Mouse (Mus musculus): ENCODE measurements at regions not wholly inside any gene's neighbourhood (a gene's known extent, or its start where the extent isn't known, plus 50 kb on each side); places are given as distances from the start of the nearest gene placed in this dataset.

DNA sequence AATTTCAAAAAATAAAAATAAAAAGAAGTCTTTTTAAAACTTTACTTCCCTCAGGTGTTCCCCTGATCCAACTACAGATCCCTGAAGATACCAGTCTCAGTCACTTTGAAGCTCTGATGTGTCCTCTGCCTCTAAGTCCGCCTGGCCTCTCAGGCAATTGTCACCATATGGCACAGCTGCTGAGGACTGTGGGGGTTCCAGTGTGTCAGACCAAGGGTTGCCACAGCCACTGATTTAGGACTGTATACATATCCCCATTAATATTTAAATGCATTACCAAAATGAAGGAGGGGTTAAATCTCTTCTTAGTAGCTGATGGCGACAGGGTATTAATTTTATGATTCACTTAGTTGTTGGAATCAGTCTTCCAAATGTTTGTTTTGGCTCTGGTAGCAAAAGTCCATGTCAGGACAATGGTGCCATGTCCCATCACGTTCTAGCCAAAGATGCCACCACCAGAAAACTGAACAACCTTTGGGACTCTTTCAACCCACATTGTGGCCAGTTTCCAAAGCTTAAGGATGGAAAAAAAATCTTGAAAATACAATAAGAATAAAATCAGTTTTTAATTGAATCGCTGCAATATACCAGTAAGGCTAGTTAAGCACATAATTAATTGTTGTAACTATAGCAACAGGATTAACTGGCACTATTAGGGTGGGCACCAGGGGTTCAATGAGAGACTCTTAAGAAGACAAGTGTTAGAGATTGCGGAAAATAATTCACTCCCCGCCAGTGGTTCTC is 62.5 kb downstream of the Arrdc4 start:
- no peak for DNase-seq

DNA sequence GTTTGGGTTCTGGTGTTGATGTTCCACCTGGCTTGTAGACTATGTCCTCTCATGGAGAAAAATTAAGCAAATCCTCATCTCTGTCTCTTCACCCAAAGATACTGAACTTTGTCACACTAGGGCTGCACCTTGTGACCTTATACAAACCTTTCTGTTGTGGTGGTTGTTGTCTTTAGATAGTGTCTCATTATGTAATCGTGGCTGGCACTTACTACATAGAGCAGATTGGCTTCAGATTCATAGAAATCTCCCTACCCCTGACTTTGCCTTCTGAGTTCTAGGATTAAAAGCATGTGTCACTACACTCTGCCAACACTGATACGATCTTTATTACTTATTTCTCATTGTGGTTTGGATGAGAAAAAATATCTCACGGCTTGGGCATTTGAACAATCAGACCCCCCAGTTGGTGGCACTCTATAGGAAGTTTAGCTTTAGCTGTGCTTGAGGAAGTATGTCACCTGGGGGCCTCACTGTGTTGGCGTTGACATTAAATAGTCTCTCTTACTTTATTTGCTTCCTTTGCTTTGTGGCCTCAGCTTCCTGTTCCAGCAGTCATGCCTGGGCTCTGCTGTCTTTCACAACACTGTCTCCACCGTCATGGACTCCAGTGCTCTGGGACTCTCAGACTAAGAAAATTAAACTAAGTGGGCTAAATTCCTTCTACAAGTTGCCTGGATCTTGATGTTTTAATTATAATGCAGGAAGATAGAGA is 66.0 kb downstream of the Arrdc4 start:
- DNase-seq = no peak

DNA sequence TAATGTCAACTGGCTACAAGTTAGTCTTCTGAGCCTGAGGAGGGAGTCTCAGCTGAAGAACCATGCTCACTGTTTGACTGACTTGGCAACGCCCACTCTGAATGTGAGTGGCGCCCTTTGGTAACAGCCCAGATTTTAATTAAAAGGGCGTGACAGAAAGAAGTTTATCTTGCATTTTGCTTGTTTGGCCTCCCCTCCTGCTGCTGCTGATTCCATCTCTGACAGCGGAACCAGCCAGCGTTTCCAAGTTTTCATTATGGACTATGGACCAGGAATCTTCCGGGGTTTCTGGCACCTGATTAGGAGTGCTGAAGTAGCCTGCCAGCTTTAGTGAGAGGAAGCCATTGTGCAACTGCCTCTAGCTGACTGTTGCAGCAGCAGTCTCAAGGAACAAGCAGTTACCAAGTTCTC is 66.7 kb downstream of the Arrdc4 start:
- peak; percentile 93 for DNase-seq

DNA sequence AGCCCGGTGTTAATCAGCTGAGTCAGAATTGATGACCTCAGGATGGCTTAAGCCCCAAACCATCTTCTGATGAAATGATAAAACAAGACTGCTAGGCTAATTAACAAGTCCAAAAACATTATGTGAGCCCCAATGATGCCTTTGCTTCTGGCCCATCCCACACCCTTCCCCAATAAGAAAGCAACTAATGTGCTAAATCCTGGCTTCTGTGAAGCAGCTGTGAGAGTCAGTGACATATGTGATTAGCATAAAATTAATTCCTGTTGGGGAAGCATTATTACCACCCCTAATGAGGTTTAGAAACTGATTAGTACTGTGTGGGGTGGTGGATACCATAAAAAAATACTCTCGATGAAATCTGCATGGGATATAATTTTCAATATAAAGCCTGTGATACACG is 69.3 kb downstream of the Arrdc4 start:
- DNase-seq = no peak

DNA sequence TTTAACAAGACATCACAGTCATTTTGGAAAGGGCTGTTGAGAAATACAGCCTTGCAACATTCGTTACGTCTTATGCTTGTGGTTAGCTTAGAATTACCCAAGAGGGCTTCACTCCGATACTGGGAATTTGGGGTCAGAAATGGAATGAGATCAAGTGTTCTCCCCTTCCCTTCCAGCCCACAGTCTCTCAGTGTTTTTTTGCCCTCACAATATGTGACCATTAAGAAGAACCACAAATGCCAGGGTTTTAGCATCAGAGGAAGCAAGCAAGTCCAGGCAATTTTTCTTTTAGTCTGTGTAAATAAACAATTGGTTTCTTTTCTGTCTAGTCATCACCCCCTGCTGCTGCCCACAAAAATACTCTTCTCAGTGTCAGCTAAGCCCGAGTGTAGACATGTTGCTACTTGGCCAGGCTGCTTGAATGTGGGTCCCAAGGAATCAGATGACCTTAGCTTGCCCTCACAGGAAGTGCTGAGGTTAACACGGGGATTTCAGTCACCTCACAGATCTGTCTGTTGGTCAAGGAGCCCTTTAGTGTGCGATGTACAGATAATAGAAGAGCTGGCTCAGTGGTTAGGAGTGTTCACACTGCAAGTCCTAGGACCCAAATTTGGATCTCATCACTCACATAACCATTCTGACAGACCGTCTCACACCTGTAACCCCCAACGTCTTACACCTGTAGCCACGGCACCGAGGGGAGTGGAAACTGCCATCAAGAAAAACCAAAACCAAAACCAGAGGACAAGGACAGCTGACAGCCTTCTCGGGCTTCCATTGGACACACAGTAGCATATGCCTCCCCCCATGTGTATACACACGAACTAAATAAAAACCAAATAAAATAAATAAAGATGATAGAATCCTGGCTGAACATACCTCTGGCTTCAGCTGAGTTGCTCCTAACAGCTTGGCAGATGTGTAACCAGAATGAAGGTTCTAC is 81.0 kb downstream of the Arrdc4 start:
- DNase-seq = peak; percentile 71

DNA sequence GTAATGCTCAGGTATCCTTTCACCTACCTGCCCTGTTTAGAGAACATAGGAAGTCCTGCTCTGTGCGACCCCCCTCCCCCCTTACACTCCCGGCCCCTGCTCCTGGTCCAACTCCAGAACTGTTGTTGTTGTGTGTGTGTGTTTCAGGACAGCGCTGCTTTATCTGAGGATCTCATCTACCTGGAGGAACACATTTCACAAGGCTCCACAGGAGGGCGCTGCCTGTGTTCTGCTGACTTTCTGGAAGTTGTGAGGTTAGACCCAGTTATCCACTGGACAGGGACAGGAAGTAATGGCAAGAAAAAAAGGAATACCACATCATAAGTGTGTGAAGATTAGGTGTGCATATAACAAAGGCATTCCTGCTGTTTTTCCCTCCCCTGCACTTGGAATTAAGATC is 81.8 kb downstream of the Arrdc4 start:
- DNase-seq = peak; percentile 83

DNA sequence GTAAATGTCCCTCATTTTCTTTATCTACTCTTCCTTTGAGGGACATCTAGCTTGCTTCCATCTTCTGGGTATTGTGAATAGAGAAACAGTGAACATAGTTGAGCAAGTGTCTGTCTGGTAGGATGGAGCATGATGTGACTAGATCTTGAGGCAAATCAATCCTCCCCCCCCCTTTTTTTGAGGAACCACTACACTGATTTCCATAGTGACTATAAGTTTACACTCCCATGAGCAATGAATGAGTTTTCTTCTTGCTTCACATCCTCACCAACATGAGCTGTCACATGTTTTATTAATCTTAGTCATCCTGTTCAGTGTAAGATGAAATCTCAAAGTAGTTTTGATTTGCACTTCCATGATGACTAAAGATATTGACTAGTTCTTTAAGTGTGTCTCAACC is 92.7 kb downstream of the Arrdc4 start:
- DNase-seq = no peak

DNA sequence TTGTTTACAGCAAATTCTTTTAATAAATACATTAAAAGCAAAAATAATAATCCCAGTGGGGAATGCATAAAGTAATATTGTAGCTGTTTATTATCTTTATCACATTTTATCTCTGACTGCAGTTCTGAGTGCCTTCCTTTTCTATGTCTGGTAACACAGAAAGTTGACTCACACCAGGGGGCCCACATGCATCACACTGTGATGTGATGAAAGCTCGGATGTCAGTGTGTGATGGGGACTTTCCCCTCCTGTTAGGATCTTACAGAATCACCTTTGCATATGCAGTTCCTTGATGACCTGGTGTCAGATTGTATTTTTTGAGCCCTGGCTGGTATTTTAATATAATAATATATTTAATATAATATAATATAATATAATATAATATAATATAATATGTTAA is 95.5 kb downstream of the Arrdc4 start:
- DNase-seq = no peak

DNA sequence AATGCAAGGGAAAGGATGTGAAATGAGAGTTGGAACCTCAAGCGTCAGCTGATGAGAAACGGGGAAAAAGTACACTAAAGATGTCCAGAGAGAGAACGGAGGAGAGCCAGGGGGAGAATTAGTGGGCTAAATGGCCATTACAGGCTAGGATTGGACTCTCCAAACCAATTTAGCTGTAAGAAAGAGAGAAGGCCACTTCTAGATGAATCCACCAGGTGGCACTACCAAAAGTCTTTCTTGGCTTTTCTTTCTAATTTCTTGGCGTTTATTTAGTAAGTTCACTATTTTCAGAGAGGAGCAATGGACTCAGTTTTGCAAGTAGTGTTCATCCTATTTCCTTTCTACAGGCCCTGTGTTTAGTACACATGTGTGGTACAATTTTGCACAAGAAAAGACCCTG is 97.6 kb downstream of the Arrdc4 start:
- DNase-seq = no peak

DNA sequence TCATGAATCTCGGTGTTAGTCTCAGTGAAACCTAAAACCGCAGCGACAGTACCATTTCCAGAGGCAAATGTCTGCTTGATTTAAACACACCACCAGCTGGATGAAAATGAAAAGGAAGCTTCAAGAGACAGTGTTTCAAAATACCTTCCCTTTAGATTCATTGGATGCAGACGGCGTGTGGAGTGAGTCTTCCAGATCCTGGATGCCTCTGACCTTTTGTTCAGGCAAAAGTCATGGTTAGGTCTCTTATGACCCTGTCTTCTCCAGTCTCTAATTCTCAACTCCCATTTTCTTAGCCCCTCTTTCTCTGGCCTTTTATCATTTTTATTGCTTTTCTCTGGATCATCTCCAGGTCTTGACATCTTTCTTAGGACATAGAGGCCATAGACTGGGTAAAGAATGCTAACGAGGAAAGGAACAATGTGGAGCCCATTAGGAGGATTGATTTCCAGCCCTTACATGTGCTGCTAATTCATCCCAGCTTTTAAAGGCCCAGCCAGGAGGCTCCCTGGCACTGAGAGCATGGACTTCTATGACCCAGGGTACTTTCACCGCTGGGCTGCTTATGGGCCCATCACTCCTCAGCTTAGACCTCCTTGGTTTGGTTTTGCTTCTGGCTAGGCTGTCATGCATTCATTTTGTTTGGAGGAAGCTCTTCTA is 111.4 kb downstream of the Arrdc4 start:
- no peak for DNase-seq

DNA sequence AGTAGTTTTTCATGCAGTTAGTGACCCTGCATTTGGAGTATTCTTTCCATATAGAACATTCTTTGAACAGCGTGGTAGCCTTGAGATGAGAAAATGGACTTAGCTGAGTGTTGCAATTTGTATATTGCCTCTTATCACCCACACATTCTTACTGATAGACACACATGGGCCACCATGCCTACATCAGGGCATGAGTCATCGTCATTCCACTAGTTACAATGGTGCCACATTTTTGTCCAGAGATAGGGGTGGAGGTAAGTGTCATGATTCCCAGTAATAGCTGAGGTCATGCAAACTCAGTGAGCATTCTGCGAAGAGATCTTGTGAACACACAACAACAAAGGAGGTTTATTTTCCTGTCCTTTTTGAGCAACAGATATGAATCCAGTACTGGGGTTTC is 128.0 kb downstream of the Arrdc4 start:
- no peak for DNase-seq

DNA sequence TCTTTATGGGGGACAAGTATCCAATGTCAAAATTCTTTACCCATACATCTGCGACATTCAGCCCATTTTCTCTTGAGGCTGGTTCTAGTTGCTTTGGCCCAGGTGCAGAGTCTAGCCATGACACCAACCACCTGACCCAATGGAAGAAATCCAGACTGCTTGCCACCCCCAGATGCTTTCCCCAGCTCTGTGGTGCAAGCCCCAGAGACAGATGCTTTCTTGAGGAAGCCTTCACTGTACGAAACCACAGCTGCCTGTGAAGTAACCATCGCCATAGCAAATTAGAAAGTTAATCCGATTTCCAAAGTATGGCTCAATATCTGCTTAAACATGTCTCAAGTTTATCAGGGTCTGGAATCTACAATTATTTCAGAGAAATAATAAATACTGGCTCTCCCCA is 138.5 kb downstream of the Arrdc4 start:
- no peak for DNase-seq

DNA sequence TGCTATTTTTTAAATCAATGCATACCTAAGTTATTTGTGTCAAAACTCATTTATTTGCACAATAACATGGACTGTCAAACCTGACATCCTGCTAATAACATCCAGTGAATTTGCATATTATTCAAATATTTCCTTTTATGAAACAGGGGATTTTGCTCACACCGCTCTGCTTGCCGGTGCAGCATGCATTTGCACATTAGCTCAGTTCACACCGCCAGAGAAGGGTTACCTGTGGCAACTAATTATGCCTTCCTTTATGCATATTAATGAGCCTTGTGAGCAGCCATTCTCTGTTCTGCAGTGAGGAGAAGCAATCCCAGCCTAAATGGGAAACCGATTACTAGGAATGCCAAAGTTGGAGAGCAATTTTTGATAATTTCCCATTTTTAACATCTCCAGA is 141.9 kb downstream of the Arrdc4 start:
- DNase-seq = no peak

DNA sequence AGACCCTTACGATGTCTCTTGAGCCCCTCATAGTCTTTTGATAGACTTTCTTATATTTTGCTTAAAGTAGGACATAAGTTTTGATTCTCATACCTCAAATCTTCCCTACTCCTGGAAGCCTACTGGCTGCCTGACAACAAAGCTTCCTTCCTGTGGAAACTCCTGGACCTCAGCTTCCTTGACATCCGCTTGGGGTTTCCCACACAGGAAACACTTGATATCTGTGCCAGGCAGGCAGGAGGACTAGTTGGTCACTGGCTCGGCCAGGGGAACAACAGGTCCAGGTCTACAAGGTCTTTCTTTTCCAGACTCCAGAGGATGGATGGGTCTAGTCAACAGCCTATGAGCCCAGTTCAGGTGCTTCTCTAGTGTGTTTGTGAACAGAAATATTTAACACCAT is 142.8 kb downstream of the Arrdc4 start:
- DNase-seq = peak; percentile 93

DNA sequence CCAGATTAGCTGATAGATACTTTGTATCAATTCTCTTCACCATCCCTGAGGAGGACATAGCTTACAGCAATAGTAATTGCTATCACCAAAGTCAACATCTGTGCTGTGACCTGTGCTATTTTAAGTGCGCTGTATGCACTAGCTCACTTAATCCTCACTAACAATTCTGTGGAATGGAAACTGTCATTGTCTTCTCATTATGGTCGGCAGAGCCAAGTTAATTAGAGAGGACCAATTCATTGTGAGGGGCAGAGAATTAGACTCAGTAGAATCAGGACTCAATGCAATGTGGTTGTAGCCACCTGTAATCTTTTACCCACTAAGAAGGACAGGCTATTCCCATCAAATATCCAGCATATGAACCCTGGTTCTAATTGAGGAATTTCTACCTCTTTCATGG is 145.3 kb downstream of the Arrdc4 start:
- peak; percentile 1 for DNase-seq

DNA sequence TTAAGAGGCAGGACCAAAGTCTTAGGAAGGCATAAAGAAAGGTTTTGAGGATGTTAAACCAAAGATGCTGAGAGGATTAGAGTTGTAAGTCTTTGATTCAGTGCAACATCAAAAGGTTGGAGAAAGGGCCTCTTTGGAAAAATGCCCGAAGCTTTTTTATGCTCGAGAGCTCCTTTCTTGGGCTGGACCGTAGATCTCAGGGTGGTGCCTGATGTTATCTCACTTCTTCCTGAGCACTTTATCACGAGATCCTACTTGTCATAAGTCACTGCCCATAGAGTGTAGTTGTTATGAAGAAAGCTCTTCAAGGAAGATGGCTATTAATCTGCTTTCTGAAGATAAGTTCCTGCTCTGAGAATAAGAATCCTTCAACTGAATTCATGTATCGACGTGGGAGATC is 147.0 kb downstream of the Arrdc4 start:
- DNase-seq = peak; percentile 76

DNA sequence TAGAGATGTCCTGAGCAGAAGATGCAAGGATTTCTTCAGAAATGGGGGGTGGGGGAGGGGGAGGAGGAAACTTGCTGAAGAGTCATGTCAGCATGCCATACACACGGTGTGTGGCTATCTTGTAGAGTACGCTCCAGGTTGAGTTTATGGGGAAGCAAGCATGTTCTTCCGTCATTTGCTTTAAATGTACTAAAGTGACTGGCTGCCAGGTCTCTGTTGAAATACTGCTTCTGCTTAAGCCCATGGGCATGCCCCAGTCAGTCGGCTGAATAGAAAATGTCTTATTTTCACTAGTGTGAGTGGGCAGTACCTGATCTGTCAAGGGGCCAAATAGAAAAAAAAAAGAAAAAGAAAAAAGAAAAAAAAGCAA is 155.0 kb downstream of the Arrdc4 start:
- peak; percentile 18 for DNase-seq

DNA sequence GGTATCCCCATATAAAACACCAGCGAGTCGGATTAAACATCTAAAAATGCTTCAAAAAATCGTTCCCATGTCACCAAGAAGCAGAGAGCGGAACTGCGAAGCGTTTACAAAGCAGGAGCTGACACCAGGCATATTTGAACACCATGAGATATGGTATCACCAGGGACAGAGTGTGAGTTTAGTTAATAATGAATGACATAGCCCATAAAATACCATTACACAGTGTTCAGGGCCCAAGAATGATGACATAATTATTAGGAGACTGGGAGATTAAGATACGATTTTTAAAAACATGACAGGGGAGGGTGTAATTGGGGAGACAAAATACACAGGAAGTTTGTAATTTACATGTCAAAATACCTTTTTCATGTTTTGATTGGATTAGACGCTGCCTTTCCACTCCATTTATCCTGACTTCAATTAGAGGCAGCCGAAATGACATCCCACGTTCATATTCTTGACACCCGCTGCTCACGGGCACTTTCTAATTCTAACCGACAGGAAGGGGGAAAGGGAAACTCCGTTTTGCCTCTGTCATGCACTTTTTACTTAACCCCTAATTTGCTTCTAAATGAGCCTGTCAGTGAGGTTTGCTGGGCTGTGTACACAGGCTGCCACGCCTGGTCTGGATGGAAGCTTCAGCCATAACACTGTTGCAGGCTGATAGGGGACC is 155.6 kb downstream of the Arrdc4 start:
- DNase-seq = peak; percentile 19

DNA sequence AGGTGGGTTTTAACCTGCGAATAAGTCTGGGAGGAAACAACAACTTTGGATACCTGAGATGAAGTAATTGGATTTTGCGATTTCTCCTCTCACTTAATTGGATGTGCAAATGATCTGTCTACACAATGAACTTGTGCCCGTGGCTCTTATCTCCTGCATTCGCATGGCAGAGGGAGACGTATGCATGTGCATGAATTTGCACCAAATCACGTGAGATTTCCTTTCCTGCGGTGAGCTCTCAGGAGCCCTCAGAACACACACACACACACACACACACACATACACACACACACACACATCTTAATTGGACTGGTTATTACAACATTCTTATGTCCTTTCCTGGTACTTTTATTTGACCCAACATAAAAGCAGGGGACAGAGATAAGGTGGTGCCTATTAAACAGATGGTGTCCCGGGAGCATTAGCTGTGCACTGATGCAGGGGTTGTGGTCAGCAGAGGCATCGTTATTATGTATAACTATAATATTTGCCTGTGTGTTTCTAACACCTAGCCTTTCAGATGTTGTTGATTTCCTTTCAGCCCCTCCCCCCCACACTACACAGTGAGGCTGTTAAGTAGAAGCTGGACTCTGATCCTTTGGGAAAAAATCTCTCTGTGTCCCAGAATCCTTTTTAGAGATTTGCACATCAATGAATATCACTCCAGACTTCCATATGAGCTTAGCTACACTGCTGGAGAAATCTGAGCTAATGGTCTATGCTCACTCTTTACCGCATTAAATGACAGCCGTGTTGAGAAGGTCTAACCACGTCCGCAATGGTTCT is 166.3 kb downstream of the Arrdc4 start:
- peak; percentile 29 for DNase-seq

DNA sequence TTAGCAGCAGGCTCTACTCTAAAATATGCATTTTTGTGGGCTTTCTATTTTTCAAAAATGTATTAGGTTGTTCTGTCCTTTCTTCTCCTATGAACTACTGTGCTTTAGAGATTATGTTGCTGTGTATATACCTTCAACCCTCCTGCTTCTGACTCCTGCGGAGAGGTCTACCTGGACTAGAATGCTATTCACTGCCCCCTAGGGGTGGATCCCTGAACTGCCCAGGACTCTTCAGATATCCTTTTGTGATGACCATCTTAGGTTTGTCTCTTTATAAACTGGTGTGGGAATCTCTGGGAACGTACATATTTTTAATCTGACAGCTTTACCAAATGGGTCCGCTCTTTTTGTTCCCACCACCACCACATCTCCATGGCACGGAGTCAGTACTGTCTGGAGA is 168.4 kb downstream of the Arrdc4 start:
- peak; percentile 27 for DNase-seq

DNA sequence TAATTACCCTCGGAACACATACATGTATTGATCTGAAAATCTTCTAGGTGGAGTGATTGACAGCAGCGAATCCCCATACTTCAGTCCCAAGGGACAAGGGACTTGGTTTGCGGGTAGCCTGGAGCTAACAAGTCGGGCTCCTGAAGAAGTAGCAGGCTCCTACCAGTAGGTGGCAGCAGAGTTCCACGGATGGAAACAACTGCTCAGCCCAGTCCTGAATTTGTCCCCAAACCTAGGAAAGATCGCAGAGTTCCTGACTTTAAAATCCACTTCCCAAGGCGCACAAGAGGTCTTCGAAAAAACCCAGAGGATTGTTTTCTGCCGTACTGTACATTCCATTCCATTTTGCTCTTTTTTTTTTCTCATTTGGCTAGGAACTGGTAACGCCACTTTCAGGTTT is 169.4 kb downstream of the Arrdc4 start:
- peak; percentile 95 for DNase-seq

DNA sequence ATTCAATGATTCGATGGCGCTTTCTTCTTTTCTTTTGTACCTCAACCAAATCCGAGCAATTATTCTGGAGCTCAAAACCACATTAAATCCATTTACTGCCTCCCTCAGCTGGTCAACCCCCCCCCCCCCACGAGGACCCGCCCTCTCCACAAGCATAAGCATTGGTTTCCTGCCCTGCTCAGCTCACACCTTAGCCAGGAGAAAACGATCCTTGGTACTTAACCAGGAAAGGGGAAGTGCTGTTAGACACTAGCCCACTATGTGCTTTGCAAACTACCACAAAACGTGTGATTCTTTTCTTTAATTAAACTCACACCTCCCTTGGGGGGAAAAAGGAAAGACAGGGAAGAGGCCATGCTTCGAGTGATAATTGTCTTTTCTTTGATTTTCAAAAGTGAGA is 169.8 kb downstream of the Arrdc4 start:
- DNase-seq = peak; percentile 55

Data from heart, adult 11 months (tissue).